Mouse (Mus musculus) 3134 (cell line): ENCODE results near the gene Gatad2b.

Source experiments
- DNase-seq: peaks from one replicate; pipeline ENCODE4 v3.0.0-alpha.2; 2011; ENCODE audit warnings: low spot score; ENCODE audit not compliant: insufficient read length; ENCODE audit errors: extremely low read depth

Gene Gatad2b

GRCm38 (mm10) chr3:90412312-90413010 lies 119.5 kb downstream of the Gatad2b start:
- peak; percentile 37 for DNase-seq

- no peak for DNase-seq
Observed at GRCm38 (mm10) chr3:90413011-90413396, 120.0 kb downstream of the Gatad2b start.
